Mouse (Mus musculus) lung, postnatal 0 days (tissue): ENCODE measurements around the gene Zscan20. TPM values are rescaled to one million over a fixed set of nuclear protein-coding genes. Genes with fewer than 3 reads are reported as not detected.

ENCODE experiments used
- ATAC-seq: fragments of 200-750 bp; cut with Nextera tagmentation; 2 replicates; pipeline ENCODE4 v1.8.0; 2017; ENCODE audit warnings: moderate library complexity
- DNase-seq: peaks from one replicate; pipeline ENCODE4 v3.0.0-alpha.2; 2016; ENCODE audit warnings: low spot score
- H3K27ac ChIP-seq: fragments of 300-500 bp; sonication (generic); 2 replicates; pipeline ENCODE4 v1.5.1; 2014; ENCODE audit warnings: antibody characterized with exemption, mild to moderate bottlenecking, low read length, mixed read lengths
- H3K27me3 ChIP-seq: fragments of 300-500 bp; sonication (generic); replicated peaks from 2 replicates; pipeline ENCODE4 v1.6.1; 2014; ENCODE audit warnings: low read length, mixed read lengths; ENCODE audit not compliant: insufficient read depth
- H3K36me3 ChIP-seq: fragments of 300-500 bp; sonication (generic); 2 replicates; pipeline ENCODE4 v1.6.1; 2014; ENCODE audit warnings: low read length, mixed read lengths; ENCODE audit not compliant: insufficient read depth
- H3K4me1 ChIP-seq: fragments of 300-500 bp; sonication (generic); 2 replicates; pipeline ENCODE4 v1.6.1; 2014; ENCODE audit warnings: antibody characterized with exemption, low read depth, low read length, mixed read lengths; ENCODE audit not compliant: insufficient read depth
- H3K4me2 ChIP-seq: fragments of 300-500 bp; sonication (generic); replicated peaks from 2 replicates; pipeline ENCODE4 v1.6.1; 2014; ENCODE audit warnings: low read depth, mild to moderate bottlenecking, low read length, moderate library complexity, mixed read lengths
- H3K4me3 ChIP-seq: fragments of 300-500 bp; sonication (generic); 2 replicates; pipeline ENCODE4 v1.5.1; 2014; ENCODE audit warnings: low read depth, low read length
- H3K9ac ChIP-seq: fragments of 300-500 bp; sonication (generic); replicated peaks from 2 replicates; pipeline ENCODE4 v1.6.1; 2014; ENCODE audit warnings: low read depth, mild to moderate bottlenecking
- H3K9me3 ChIP-seq: fragments of 300-500 bp; sonication (generic); 2 replicates; pipeline ENCODE4 v1.6.1; 2016; ENCODE audit warnings: low read length, mixed read lengths
- CTCF ChIP-seq: IDR thresholded peaks from 2 replicates; pipeline ENCODE4 v1.5.1; 2016; ENCODE audit warnings: antibody characterized with exemption, mild to moderate bottlenecking
- EP300 ChIP-seq: IDR thresholded peaks from 2 replicates; pipeline ENCODE4 v1.6.1; 2016; ENCODE audit warnings: antibody characterized with exemption, mild to moderate bottlenecking, control low read depth
- WGBS: fragments of 180-500 bp; shearing (Covaris S2); extraction: QIAGEN DNeasy Blood & Tissue Kit; methylation state at CpG from one replicate; pipeline ENCODE4 v1.1.7; 2014; 5-methylcytosine and 5-hydroxymethylcytosine counted together
- polyA plus RNA-seq: library from polyadenylated mRNA; unstranded; fragments of >200 nt; fragmentation: Nextera tagmentation; extraction: Ambion mirVana; gene quantifications from 2 replicates; pipeline ENCODE4 v1.2.1, GENCODE M21; 2015

Gene Zscan20
- polyA plus RNA-seq = 1.1 and 1.5 TPM in 2 replicates

- Histone ChIP-seq H3K4me3 (peak within 1 kb of the TSS; percentile 55), H3K27me3 (no peaks in the 10 kb centered on the region), H3K9me3 (no peaks in the 10 kb centered on the region), H3K4me2 (peak within 1 kb of the TSS; percentile 74), H3K4me1 (no peaks in the 10 kb centered on the region; the same call in 1 of the 2 replicates), H3K27ac (peak within 1 kb of the TSS; percentile 33; the same call in 1 of the 2 replicates), H3K9ac (0 out of 2 replicates have a peak within 1 kb of the TSS, but pooled peaks have one; percentile 12), H3K36me3 (no peaks in the 10 kb centered on the region)
- peak; percentile 99 for DNase-seq
- TF ChIP-seq CTCF (peak; percentile 43), EP300 (0 out of 2 replicates have a peak, but pooled peaks have one; percentile 40)
- ATAC-seq = peak; percentile 97
- WGBS = under 1% methylated on average over 24 of the region's 24 CpGs
These were observed at the start of gene Zscan20 for GRCm38 (mm10) chr4:128609925-128610402. Gene Zscan20, minus strand, starts transcription at chr4:128610098.

GRCm38 (mm10) chr4:128655446-128655845 lies 45.5 kb upstream of the Zscan20 start:
- Histone ChIP-seq H3K4me2 (peak overlapping the region; percentile 100), H3K4me1 (no peaks in the 10 kb centered on the region), H3K27ac (no peak overlapping the region), H3K27me3 (no peaks in the 10 kb centered on the region), H3K36me3 (no peaks in the 10 kb centered on the region), H3K4me3 (peak overlapping the region; percentile 69), H3K9ac (peak overlapping the region; percentile 53), H3K9me3 (no peaks in the 10 kb centered on the region)
- WGBS = 4% methylated on average over 12 of the region's 12 CpGs
- ATAC-seq (no peak), DNase-seq (no peak)
- no peak for TF ChIP-seq CTCF
- no peak for TF ChIP-seq EP300

- Histone ChIP-seq H3K9me3 (no peaks in the 10 kb centered on the region), H3K27ac (peak within 1 kb of the TSS; percentile 54), H3K27me3 (no peaks in the 10 kb centered on the region), H3K4me1 (no peaks in the 10 kb centered on the region), H3K36me3 (no peaks in the 10 kb centered on the region), H3K4me2 (peak within 1 kb of the TSS; percentile 100), H3K9ac (peak within 1 kb of the TSS; percentile 53), H3K4me3 (peak within 1 kb of the TSS; percentile 69)
- WGBS = under 1% methylated on average over 84 of the region's 85 CpGs
- DNase-seq = peak; percentile 97
- ATAC-seq = peak; percentile 99
- no peak for TF ChIP-seq EP300
- TF ChIP-seq CTCF = peak; percentile 68
These were observed 44.8 kb upstream of the Zscan20 start, which contains the start of gene Phc2 for GRCm38 (mm10) chr4:128654505-128655381. Gene Phc2, plus strand, starts transcription at chr4:128654702.

GRCm38 (mm10) chr4:128652584-128653298 lies 42.8 kb upstream of the Zscan20 start:
- peak; percentile 50 for ATAC-seq
- H3K36me3 ChIP-seq = no peaks in the 10 kb centered on the region
- no peak overlapping the region for H3K9ac ChIP-seq
- H3K4me3 ChIP-seq = no peak overlapping the region
- no peak overlapping the region for H3K4me2 ChIP-seq
- no peaks in the 10 kb centered on the region for H3K27me3 ChIP-seq
- TF ChIP-seq EP300 (peak; percentile 83), CTCF (no peak)
- H3K4me1 ChIP-seq = no peaks in the 10 kb centered on the region
- 26% methylated on average over 5 of the region's 5 CpGs for WGBS
- no peaks in the 10 kb centered on the region for H3K9me3 ChIP-seq
- DNase-seq = peak; percentile 61
- H3K27ac ChIP-seq = peak overlapping the region; percentile 54

- H3K36me3 ChIP-seq = no peaks in the 10 kb centered on the region
- H3K27me3 ChIP-seq = no peaks in the 10 kb centered on the region
- H3K4me1 ChIP-seq = no peaks in the 10 kb centered on the region
- no peak overlapping the region for H3K9ac ChIP-seq
- DNase-seq (no peak), ATAC-seq (no peak)
- H3K9me3 ChIP-seq = no peaks in the 10 kb centered on the region
- no peak overlapping the region for H3K27ac ChIP-seq
- H3K4me3 ChIP-seq = no peak overlapping the region
- WGBS = 52% methylated on average over 3 of the region's 3 CpGs
- H3K4me2 ChIP-seq = no peak overlapping the region
- TF ChIP-seq EP300 (no peak), CTCF (no peak)
These were observed 41.6 kb upstream of the Zscan20 start for GRCm38 (mm10) chr4:128651530-128651929.
